Mouse (Mus musculus) urinary bladder, postnatal 14 days (tissue): Measurements from ENCODE around the gene Soga1.

Experiments used
- DNase-seq: peaks from one replicate; pipeline ENCODE4 v3.0.0; 2021; ENCODE audit warnings: low spot score

The Soga1 gene

GRCm38 (mm10) chr2:157037303-157037702 is 41.8 kb downstream of the Soga1 start:
- DNase-seq, result no peak

- DNase-seq, result no peak
Measured at GRCm38 (mm10) chr2:157036400-157036799, 42.7 kb downstream of the Soga1 start.

GRCm38 (mm10) chr2:157035371-157035770 is 43.7 kb downstream of the Soga1 start:
- DNase-seq, result no peak

- peak; percentile 90 for DNase-seq
Measured at GRCm38 (mm10) chr2:157030804-157031203, 48.2 kb downstream of the Soga1 start.

GRCm38 (mm10) chr2:157028261-157028660 is 50.8 kb downstream of the Soga1 start:
- DNase-seq, result no peak

- DNase-seq, result no peak
Measured at GRCm38 (mm10) chr2:157027106-157028008, 51.7 kb downstream of the Soga1 start.

GRCm38 (mm10) chr2:157021156-157021555 is 57.9 kb downstream of the Soga1 start:
- DNase-seq, result no peak

- no peak for DNase-seq
Measured at GRCm38 (mm10) chr2:157019228-157019627, 59.8 kb downstream of the Soga1 start.

GRCm38 (mm10) chr2:157016529-157017270 is 62.4 kb downstream of the Soga1 start:
- no peak for DNase-seq

- no peak for DNase-seq
Measured at GRCm38 (mm10) chr2:157012341-157012740, 66.7 kb downstream of the Soga1 start.

- no peak for DNase-seq
Measured at GRCm38 (mm10) chr2:157010634-157011310, 68.3 kb downstream of the Soga1 start.

- no peak for DNase-seq
Measured at GRCm38 (mm10) chr2:157010121-157010520, 68.9 kb downstream of the Soga1 start.

- DNase-seq, result no peak
Measured at GRCm38 (mm10) chr2:157008509-157008908, 70.5 kb downstream of the Soga1 start.

- DNase-seq, result no peak
Measured at GRCm38 (mm10) chr2:157007234-157007596, 71.8 kb downstream of the Soga1 start.

- DNase-seq, result peak; percentile 91
Measured at GRCm38 (mm10) chr2:157006511-157007233, 72.4 kb downstream of the Soga1 start, which contains the start of gene Dsn1. Gene Dsn1, minus strand, starts transcription at chr2:157007154.

GRCm38 (mm10) chr2:157002321-157002720 is 76.7 kb downstream of the Soga1 start:
- DNase-seq, result no peak

- no peak for DNase-seq
Measured at GRCm38 (mm10) chr2:156998263-156998662, 80.8 kb downstream of the Soga1 start.

- DNase-seq, result no peak
Measured at GRCm38 (mm10) chr2:156996576-156996975, 82.5 kb downstream of the Soga1 start.

- peak; percentile 96 for DNase-seq
Measured at GRCm38 (mm10) chr2:156991470-156992319, 87.4 kb downstream of the Soga1 start, which contains the start of gene Ndrg3. Gene Ndrg3, minus strand, starts transcription at chr2:156992056.

- DNase-seq, result peak; percentile 20
Measured at GRCm38 (mm10) chr2:156990727-156991431, 88.2 kb downstream of the Soga1 start.
